Mouse (Mus musculus) liver, embryonic 16.5 days (tissue): ENCODE data around the gene Hipk3. TPM values are rescaled to one million over a fixed set of nuclear protein-coding genes. Genes with fewer than 3 reads are reported as not detected.

Experiments
- ATAC-seq: fragments of 200-750 bp; cut with Nextera tagmentation; 2 replicates; pipeline ENCODE4 v1.8.0; 2017; ENCODE audit warnings: low read depth, mild to moderate bottlenecking, moderate number of reproducible peaks, moderate library complexity
- H3K27ac ChIP-seq: fragments of 300-500 bp; sonication (generic); 2 replicates; pipeline ENCODE4 v1.5.1; 2014; ENCODE audit warnings: mild to moderate bottlenecking, low read length
- H3K27me3 ChIP-seq: fragments of 300-500 bp; sonication (generic); 2 replicates; pipeline ENCODE4 v1.6.1; 2014; ENCODE audit warnings: low read depth, low read length, mixed read lengths; ENCODE audit not compliant: control insufficient read depth, insufficient read depth
- H3K36me3 ChIP-seq: fragments of 300-500 bp; sonication (generic); 2 replicates; pipeline ENCODE4 v1.6.1; 2014; ENCODE audit warnings: mild to moderate bottlenecking; ENCODE audit not compliant: control insufficient read depth, insufficient read depth
- H3K4me1 ChIP-seq: fragments of 300-500 bp; sonication (generic); 2 replicates; pipeline ENCODE4 v1.6.1; 2014; ENCODE audit warnings: low read depth, low read length, mixed read lengths; ENCODE audit not compliant: control insufficient read depth
- H3K4me2 ChIP-seq: fragments of 300-500 bp; sonication (generic); 2 replicates; pipeline ENCODE4 v1.6.1; 2014; ENCODE audit warnings: low read depth, low read length, mixed read lengths
- H3K4me3 ChIP-seq: fragments of 300-500 bp; sonication (generic); 2 replicates; pipeline ENCODE4 v1.5.1; 2014; ENCODE audit warnings: low read depth, mild to moderate bottlenecking, low read length
- H3K9ac ChIP-seq: fragments of 300-500 bp; sonication (generic); 2 replicates; pipeline ENCODE4 v1.6.1; 2014; ENCODE audit warnings: low read depth, low read length
- H3K9me3 ChIP-seq: fragments of 300-500 bp; sonication (generic); replicated peaks from 2 replicates; pipeline ENCODE4 v1.6.1; 2016; ENCODE audit warnings: low read length; ENCODE audit not compliant: control insufficient read depth
- WGBS: fragments of 180-500 bp; shearing (Covaris S2); extraction: QIAGEN DNeasy Blood & Tissue Kit; methylation state at CpG from one replicate; pipeline ENCODE4 v1.1.7; 2014; ENCODE audit not compliant: insufficient replicate concordance; 5-methylcytosine and 5-hydroxymethylcytosine counted together
- polyA plus RNA-seq: library from polyadenylated mRNA; unstranded; fragments of >200 nt; fragmentation: Nextera tagmentation; extraction: Ambion mirVana; gene quantifications from 2 replicates; pipeline ENCODE4 v1.2.1, GENCODE M21; 2015

Hipk3 gene
- 7.4 and 7.5 TPM in 2 replicates for polyA plus RNA-seq

GRCm38 (mm10) chr2:104493951-104494800 is at the start of gene Hipk3:
Gene Hipk3, minus strand, starts transcription at chr2:104494446.
- ATAC-seq, result peak; percentile 86
- Histone ChIP-seq H3K4me2 (peak within 1 kb of the TSS; percentile 97), H3K9ac (peak within 1 kb of the TSS; percentile 99), H3K27me3 (no peaks in the 10 kb centered on the region), H3K36me3 (no peaks in the 10 kb centered on the region), H3K9me3 (no peaks in the 10 kb centered on the region), H3K4me1 (peaks cover 14% of the 10 kb centered on the region), H3K4me3 (peak within 1 kb of the TSS; percentile 96), H3K27ac (peak within 1 kb of the TSS; percentile 98)
- WGBS, result under 1% methylated on average over 76 of the region's 98 CpGs

- Histone ChIP-seq H3K9ac (no peak overlapping the region), H3K36me3 (no peaks in the 10 kb centered on the region), H3K4me2 (no peak overlapping the region), H3K9me3 (no peaks in the 10 kb centered on the region), H3K4me1 (no peaks in the 10 kb centered on the region), H3K27ac (no peak overlapping the region), H3K27me3 (no peaks in the 10 kb centered on the region), H3K4me3 (no peak overlapping the region)
- 33% methylated on average over 2 of the region's 2 CpGs for WGBS
- ATAC-seq, result no peak
Observed at GRCm38 (mm10) chr2:104540286-104540685, 46.0 kb upstream of the Hipk3 start.

GRCm38 (mm10) chr2:104534751-104535150 is 40.5 kb upstream of the Hipk3 start:
- Histone ChIP-seq H3K9me3 (no peaks in the 10 kb centered on the region), H3K27me3 (no peaks in the 10 kb centered on the region), H3K4me1 (no peaks in the 10 kb centered on the region), H3K36me3 (no peaks in the 10 kb centered on the region), H3K27ac (no peak overlapping the region), H3K4me3 (no peak overlapping the region), H3K4me2 (no peak overlapping the region), H3K9ac (no peak overlapping the region)
- WGBS, result 74% methylated on average over 3 of the region's 3 CpGs
- ATAC-seq, result no peak

GRCm38 (mm10) chr2:104532548-104532947 is 38.3 kb upstream of the Hipk3 start:
- Histone ChIP-seq H3K27me3 (no peaks in the 10 kb centered on the region), H3K9ac (no peak overlapping the region), H3K27ac (no peak overlapping the region), H3K36me3 (no peaks in the 10 kb centered on the region), H3K4me1 (no peaks in the 10 kb centered on the region), H3K4me3 (no peak overlapping the region), H3K9me3 (no peaks in the 10 kb centered on the region), H3K4me2 (no peak overlapping the region)
- ATAC-seq, result no peak
- 71% methylated on average over 1 of the region's 1 CpGs for WGBS

- Histone ChIP-seq H3K4me3 (no peak overlapping the region), H3K4me1 (no peaks in the 10 kb centered on the region), H3K27me3 (no peaks in the 10 kb centered on the region), H3K27ac (no peak overlapping the region), H3K9me3 (no peaks in the 10 kb centered on the region), H3K4me2 (no peak overlapping the region), H3K9ac (no peak overlapping the region), H3K36me3 (no peaks in the 10 kb centered on the region)
- WGBS, result 43% methylated on average over 3 of the region's 3 CpGs
- no peak for ATAC-seq
Observed at GRCm38 (mm10) chr2:104526559-104526958, 32.3 kb upstream of the Hipk3 start.

GRCm38 (mm10) chr2:104525506-104525905 is 31.3 kb upstream of the Hipk3 start:
- Histone ChIP-seq H3K9me3 (no peaks in the 10 kb centered on the region), H3K9ac (no peak overlapping the region), H3K4me3 (no peak overlapping the region), H3K4me1 (no peaks in the 10 kb centered on the region), H3K27ac (no peak overlapping the region), H3K4me2 (no peak overlapping the region), H3K27me3 (no peaks in the 10 kb centered on the region), H3K36me3 (no peaks in the 10 kb centered on the region)
- ATAC-seq, result peak; percentile 27; the same call in 1 of the 2 replicates
- 8% methylated on average over 5 of the region's 5 CpGs for WGBS

- Histone ChIP-seq H3K27me3 (no peaks in the 10 kb centered on the region), H3K27ac (no peak overlapping the region), H3K36me3 (no peaks in the 10 kb centered on the region), H3K4me2 (no peak overlapping the region), H3K4me3 (no peak overlapping the region), H3K4me1 (no peaks in the 10 kb centered on the region), H3K9me3 (no peaks in the 10 kb centered on the region), H3K9ac (no peak overlapping the region)
- no peak for ATAC-seq
- WGBS, result 82% methylated on average over 8 of the region's 8 CpGs
Observed at GRCm38 (mm10) chr2:104511622-104512021, 17.4 kb upstream of the Hipk3 start.

GRCm38 (mm10) chr2:104502388-104502787 is 8.1 kb upstream of the Hipk3 start:
- no peak overlapping the region for H3K9ac ChIP-seq
- ATAC-seq, result no peak
- no peaks in the 10 kb centered on the region for H3K36me3 ChIP-seq
- no peak overlapping the region for H3K27ac ChIP-seq
- no peak overlapping the region for H3K4me2 ChIP-seq
- 43% methylated on average over 3 of the region's 3 CpGs for WGBS
- no peaks in the 10 kb centered on the region for H3K9me3 ChIP-seq
- H3K27me3 ChIP-seq, result no peaks in the 10 kb centered on the region
- H3K4me1 ChIP-seq, result peaks cover 5% of the 10 kb centered on the region; the same call in 1 of the 2 replicates
- H3K4me3 ChIP-seq, result no peak overlapping the region

- no peak for ATAC-seq
- 67% methylated on average over 2 of the region's 2 CpGs for WGBS
Observed at GRCm38 (mm10) chr2:104501091-104501490, 6.8 kb upstream of the Hipk3 start.

More at GRCm38 (mm10) chr2:104501091-104501490, 6.8 kb upstream of the Hipk3 start:
- H3K9ac ChIP-seq, result no peak overlapping the region
- H3K9me3 ChIP-seq, result no peaks in the 10 kb centered on the region
- no peaks in the 10 kb centered on the region for H3K36me3 ChIP-seq
- no peak overlapping the region for H3K27ac ChIP-seq
- H3K4me2 ChIP-seq, result no peak overlapping the region
- no peak overlapping the region for H3K4me3 ChIP-seq
- H3K4me1 ChIP-seq, result peaks cover 5% of the 10 kb centered on the region; the same call in 1 of the 2 replicates
- no peaks in the 10 kb centered on the region for H3K27me3 ChIP-seq
